Mouse (Mus musculus) MEL (cell line): ENCODE measurements around the gene Kcnk7. TPM values are rescaled to one million over a fixed set of nuclear protein-coding genes. Genes with fewer than 3 reads are reported as not detected.

Source experiments
- DNase-seq: peaks from one replicate; pipeline ENCODE4 v3.0.0; 2011; ENCODE audit warnings: low read depth, low spot score
- H3K27ac ChIP-seq: 2 replicates; pipeline ENCODE4 v1.5.1; 2012; ENCODE audit warnings: low read depth, mild to moderate bottlenecking, control low read depth, low read length, moderate library complexity; ENCODE audit not compliant: control insufficient read depth
- H3K27me3 ChIP-seq, 2 experiments: fragments of 150-350 bp in 1 of 2; sonication (generic) in 1 of 2; 2 replicates each; pipeline ENCODE4 v1.6.1; 2012; ENCODE audit warnings: low read length in 2 of 2, mild to moderate bottlenecking in 2 of 2, improper control_type of control experiment in 1 of 2, moderate library complexity in 1 of 2; ENCODE audit not compliant: insufficient read depth in 2 of 2, control insufficient read depth in 1 of 2
- H3K36me3 ChIP-seq, 2 experiments: 2 replicates each; pipeline ENCODE4 v1.6.1; 2012 to 2014; ENCODE audit warnings: low read length in 2 of 2, improper control_type of control experiment in 1 of 2, inconsistent platforms in 1 of 2, mild to moderate bottlenecking in 1 of 2; ENCODE audit not compliant: insufficient read depth in 2 of 2, control insufficient read depth in 1 of 2
- H3K4me1 ChIP-seq, 2 experiments: fragments of 150-350 bp in 1 of 2; sonication (generic) in 1 of 2; 2 replicates each; pipeline ENCODE4 v1.6.1; 2012; ENCODE audit warnings: low read length in 2 of 2, improper control_type of control experiment in 1 of 2, mild to moderate bottlenecking in 1 of 2; ENCODE audit not compliant: insufficient read depth in 2 of 2, control insufficient read depth in 1 of 2
- H3K4me3 ChIP-seq, 2 experiments: fragments of 150-350 bp in 1 of 2; sonication (generic) in 1 of 2; 2 replicates each; pipeline ENCODE4 v1.5.1; 2012; ENCODE audit warnings: low read depth in 2 of 2, low read length in 2 of 2, mild to moderate bottlenecking in 2 of 2, moderate library complexity in 2 of 2, control low read depth in 1 of 2, improper control_type of control experiment in 1 of 2; ENCODE audit not compliant: control insufficient read depth in 1 of 2, insufficient read depth in 1 of 2
- H3K79me2 ChIP-seq: 2 replicates; pipeline ENCODE4 v1.6.1; 2012; ENCODE audit warnings: mild to moderate bottlenecking, low read length, moderate library complexity; ENCODE audit not compliant: control insufficient read depth, poor library complexity, insufficient read depth
- H3K9ac ChIP-seq: 2 replicates; pipeline ENCODE4 v1.6.1; 2012; ENCODE audit warnings: low read depth, mild to moderate bottlenecking, control low read depth, low read length, moderate library complexity; ENCODE audit not compliant: control insufficient read depth, poor library complexity, severe bottlenecking
- H3K9me3 ChIP-seq: fragments of 150-350 bp; sonication (generic); replicated peaks from 2 replicates; pipeline ENCODE4 v1.6.1; 2012; ENCODE audit warnings: mild to moderate bottlenecking, low read length, improper control_type of control experiment, moderate library complexity; ENCODE audit not compliant: insufficient read depth
- BHLHE40 ChIP-seq: IDR thresholded peaks from 2 replicates; pipeline ENCODE4 v1.6.1; 2012; ENCODE audit warnings: low read depth, mild to moderate bottlenecking, inconsistent platforms, low read length, improper control_type of control experiment, borderline replicate concordance
- CHD1 ChIP-seq: IDR thresholded peaks from 2 replicates; pipeline ENCODE4 v1.6.1; 2012; ENCODE audit warnings: low read depth, mild to moderate bottlenecking, inconsistent platforms, low read length, improper control_type of control experiment
- CHD2 ChIP-seq: IDR thresholded peaks from 2 replicates; pipeline ENCODE4 v1.6.1; 2011; ENCODE audit warnings: low read length, improper control_type of control experiment
- CTCF ChIP-seq, 3 experiments: IDR thresholded peaks in 2 of 3; conservative IDR thresholded peaks in 1 of 3; 2 replicates each; pipeline ENCODE4 v1.5.1; 2011 to 2012; ENCODE audit warnings: low read length in 3 of 3, low read depth in 2 of 3, mild to moderate bottlenecking in 2 of 3, improper control_type of control experiment in 1 of 3, inconsistent platforms in 1 of 3, mixed read lengths in 1 of 3, moderate library complexity in 1 of 3; ENCODE audit not compliant: control insufficient read depth in 1 of 3, insufficient read depth in 1 of 3, poor library complexity in 1 of 3, severe bottlenecking in 1 of 3
- E2F4 ChIP-seq: IDR thresholded peaks from 2 replicates; pipeline ENCODE4 v1.6.1; 2011; ENCODE audit warnings: low read depth, low read length, improper control_type of control experiment, borderline replicate concordance
- ELF1 ChIP-seq: IDR thresholded peaks from 2 replicates; pipeline ENCODE4 v1.6.1; 2014; ENCODE audit warnings: low read depth, mild to moderate bottlenecking, inconsistent platforms, low read length, improper control_type of control experiment, moderate library complexity
- EP300 ChIP-seq, 2 experiments: IDR thresholded peaks; 2 replicates each; pipeline ENCODE4 v1.6.1; 2011; ENCODE audit warnings: improper control_type of control experiment in 2 of 2, low read length in 2 of 2, low read depth in 1 of 2, mild to moderate bottlenecking in 1 of 2
- HCFC1 ChIP-seq: IDR thresholded peaks from 2 replicates; pipeline ENCODE4 v1.6.1; 2012; ENCODE audit warnings: low read depth, mild to moderate bottlenecking, inconsistent platforms, low read length, improper control_type of control experiment, moderate library complexity
- JUND ChIP-seq: IDR thresholded peaks from 2 replicates; pipeline ENCODE4 v1.6.1; 2011; ENCODE audit warnings: low read depth, mild to moderate bottlenecking, improper control_type of control experiment, low read length
- KAT2A ChIP-seq: conservative IDR thresholded peaks from 2 replicates; pipeline ENCODE4 v1.6.1; 2012; ENCODE audit warnings: low read depth, low read length, improper control_type of control experiment, inconsistent platforms
- MAFK ChIP-seq: IDR thresholded peaks from 2 replicates; pipeline ENCODE4 v1.6.1; 2011; ENCODE audit warnings: low read depth, mild to moderate bottlenecking, low read length, improper control_type of control experiment, borderline replicate concordance
- MAX ChIP-seq: IDR thresholded peaks from 2 replicates; pipeline ENCODE4 v1.6.1; 2011; ENCODE audit warnings: low read length, improper control_type of control experiment
- MAZ ChIP-seq: IDR thresholded peaks from 2 replicates; pipeline ENCODE4 v1.6.1; 2012; ENCODE audit warnings: low read depth, mild to moderate bottlenecking, inconsistent platforms, low read length, improper control_type of control experiment
- MXI1 ChIP-seq: IDR thresholded peaks from 2 replicates; pipeline ENCODE4 v1.6.1; 2011; ENCODE audit warnings: mild to moderate bottlenecking, low read depth, low read length, improper control_type of control experiment
- MYB ChIP-seq: IDR thresholded peaks from 2 replicates; pipeline ENCODE4 v1.6.1; 2011; ENCODE audit warnings: mild to moderate bottlenecking, low read depth, low read length, improper control_type of control experiment
- MYC ChIP-seq: IDR thresholded peaks from 2 replicates; pipeline ENCODE4 v1.6.1; 2011; ENCODE audit warnings: low read depth, mild to moderate bottlenecking, low read length, improper control_type of control experiment, moderate library complexity
- NRF1 ChIP-seq: IDR thresholded peaks from 2 replicates; pipeline ENCODE4 v1.6.1; 2014; ENCODE audit warnings: low read depth, mild to moderate bottlenecking, inconsistent platforms, low read length, improper control_type of control experiment, moderate library complexity; ENCODE audit not compliant: poor library complexity, insufficient read depth, severe bottlenecking
- POLR2A ChIP-seq, 2 experiments: IDR thresholded peaks; 2 replicates each; pipeline ENCODE4 v1.6.1; 2011 to 2012; ENCODE audit warnings: low read length in 2 of 2, mild to moderate bottlenecking in 2 of 2, control low read depth in 1 of 2, improper control_type of control experiment in 1 of 2, low read depth in 1 of 2, moderate library complexity in 1 of 2; ENCODE audit not compliant: control insufficient read depth in 1 of 2, insufficient read depth in 1 of 2, poor library complexity in 1 of 2
- RAD21 ChIP-seq: IDR thresholded peaks from 2 replicates; pipeline ENCODE4 v1.6.1; 2011; ENCODE audit warnings: mild to moderate bottlenecking, low read depth, low read length, improper control_type of control experiment
- RCOR1 ChIP-seq: IDR thresholded peaks from 2 replicates; pipeline ENCODE4 v1.6.1; 2012; ENCODE audit warnings: low read depth, mild to moderate bottlenecking, inconsistent platforms, low read length, improper control_type of control experiment
- SMC3 ChIP-seq: IDR thresholded peaks from 2 replicates; pipeline ENCODE4 v1.6.1; 2011; ENCODE audit warnings: low read depth, low read length, improper control_type of control experiment
- TAL1 ChIP-seq: IDR thresholded peaks from 2 replicates; pipeline ENCODE4 v1.6.1; 2012; ENCODE audit warnings: mild to moderate bottlenecking, inconsistent platforms, low read length, moderate library complexity, mixed read lengths
- UBTF ChIP-seq: IDR thresholded peaks from 2 replicates; pipeline ENCODE4 v1.6.1; 2012; ENCODE audit warnings: low read depth, mild to moderate bottlenecking, inconsistent platforms, low read length, improper control_type of control experiment, moderate library complexity, borderline replicate concordance; ENCODE audit not compliant: insufficient read depth
- USF1 ChIP-seq: IDR thresholded peaks from 2 replicates; pipeline ENCODE4 v1.6.1; 2014; ENCODE audit warnings: low read depth, mild to moderate bottlenecking, inconsistent platforms, low read length, improper control_type of control experiment, moderate library complexity
- USF2 ChIP-seq, 2 experiments: IDR thresholded peaks; 2 replicates each; pipeline ENCODE4 v1.6.1; 2011 to 2012; ENCODE audit warnings: improper control_type of control experiment in 2 of 2, low read length in 2 of 2, borderline replicate concordance in 1 of 2, inconsistent platforms in 1 of 2, low read depth in 1 of 2, mild to moderate bottlenecking in 1 of 2; ENCODE audit not compliant: insufficient read depth in 1 of 2
- ZC3H11A ChIP-seq: IDR thresholded peaks from 2 replicates; pipeline ENCODE4 v1.6.1; 2012; ENCODE audit warnings: low read depth, mild to moderate bottlenecking, inconsistent platforms, low read length, improper control_type of control experiment
- ZKSCAN1 ChIP-seq: IDR thresholded peaks from 2 replicates; pipeline ENCODE4 v1.6.1; 2012; ENCODE audit warnings: low read depth, mild to moderate bottlenecking, inconsistent platforms, low read length, improper control_type of control experiment, moderate library complexity
- ZMIZ1 ChIP-seq: IDR thresholded peaks from 2 replicates; pipeline ENCODE4 v1.6.1; 2012; ENCODE audit warnings: low read depth, mild to moderate bottlenecking, inconsistent platforms, low read length, improper control_type of control experiment, moderate library complexity
- ZNF384 ChIP-seq: IDR thresholded peaks from 2 replicates; pipeline ENCODE4 v1.6.1; 2012; ENCODE audit warnings: low read depth, mild to moderate bottlenecking, inconsistent platforms, low read length, improper control_type of control experiment
- polyA plus RNA-seq, 2 experiments: library from polyadenylated mRNA; stranded (reverse) in 1 of 2; unstranded in 1 of 2; fragments of >175 nt in 1 of 2; fragments of >200 nt in 1 of 2; gene quantifications; 2 replicates each; pipeline versions ENCODE4 v1.2.1 to v1.2.4; 2012; ENCODE audit warnings: low replicate concordance in 2 of 2, low read depth in 1 of 2; ENCODE audit not compliant: insufficient read length in 2 of 2, insufficient read depth in 1 of 2, missing spikeins in 1 of 2
- total RNA-seq: library from RNA; depleted of rRNA; stranded (reverse); fragments of 300-350 nt; gene quantifications from 2 replicates; pipeline ENCODE4 v1.2.3, GENCODE M21; 2012

The Kcnk7 gene
- total and polyA plus RNA-seq, 3 experiments: 0.23 to 0.60 TPM; not detected in 1

GRCm38 (mm10) chr19:5728631-5729443 lies 24.7 kb downstream of the Kcnk7 start:
- H3K27ac ChIP-seq: peak overlapping the region; percentile 95
- no peak for TF ChIP-seq HCFC1
- peak; percentile 42 for TF ChIP-seq TAL1
- TF ChIP-seq MXI1: peak; percentile 13; the same call in 1 of the 2 replicates
- TF ChIP-seq, all 39 proteins: peak for 2
- H3K4me1 ChIP-seq: peaks cover 3 to 41% of the 10 kb centered on the region in 2 experiments; a peak in 3 of 4 replicates

GRCm38 (mm10) chr19:5729444-5729815 lies 25.3 kb downstream of the Kcnk7 start, which contains the start of gene Fam89b:
Gene Fam89b (minus strand): TSS chr19:5729653.
- Histone ChIP-seq H3K4me3 (peak within 1 kb of the TSS; percentile 68 to 74), H3K27ac (peak within 1 kb of the TSS; percentile 95), H3K9ac (peak within 1 kb of the TSS; percentile 85), H3K27me3 (no peaks in the 10 kb centered on the region), H3K79me2 (peaks cover 45% of the 10 kb centered on the region), H3K4me1 (peaks cover 0 to 38% of the 10 kb centered on the region in 2 experiments; a peak in 3 of 4 replicates), H3K9me3 (no peaks in the 10 kb centered on the region), H3K36me3 (peaks cover 0 to 20% of the 10 kb centered on the region in 2 experiments; a peak in 2 of 4 replicates)
- peak; percentile 89 for DNase-seq
- TF ChIP-seq ZMIZ1 (peak; percentile 89), E2F4 (no peak), JUND (no peak), MYC (no peak), RAD21 (no peak), MAZ (peak; percentile 64; the same call in 1 of the 2 replicates), USF2 (IDR thresholded peaks at IDR 0.05; ENCODE audit: borderline replicate concordance in 1 of 2, insufficient read depth in 1 of 2, low read depth in 1 of 2, low read length in 2 of 2) (no peak), MAX (peak; percentile 38; the same call in 1 of the 2 replicates), ZKSCAN1 (0 out of 2 replicates have a peak, but pooled peaks have one; percentile 31), MAFK (no peak), HCFC1 (peak; percentile 72), EP300 (IDR thresholded peaks at IDR 0.05; ENCODE audit: low read depth in 1 of 2, low read length in 2 of 2) (no peak), MYB (no peak), ELF1 (peak; percentile 62; the same call in 1 of the 2 replicates), KAT2A (no peak), ZC3H11A (no peak), SMC3 (peak; percentile 17; the same call in 1 of the 2 replicates), BHLHE40 (no peak), USF1 (no peak), RCOR1 (no peak), UBTF (no peak), CHD2 (no peak; the same call in 1 of the 2 replicates), CHD1 (no peak), POLR2A (IDR thresholded peaks at IDR 0.05; ENCODE audit: control insufficient read depth in 1 of 2, insufficient read depth in 1 of 2, low read depth in 1 of 2, low read length in 2 of 2, poor library complexity in 1 of 2) (peak; percentile 77 to 87; a peak in 3 of 4 replicates), ZNF384 (no peak), CTCF (IDR thresholded peaks at IDR 0.05 in 2 of 3, conservative IDR thresholded peaks at IDR 0.05 in 1 of 3; ENCODE audit: control insufficient read depth in 1 of 3, insufficient read depth in 1 of 3, low read depth in 2 of 3, low read length in 3 of 3, poor library complexity in 1 of 3, severe bottlenecking in 1 of 3) (no peak), NRF1 (no peak), TAL1 (no peak), MXI1 (peak; percentile 71)

More at GRCm38 (mm10) chr19:5728631-5729443, 24.7 kb downstream of the Kcnk7 start:
- H3K4me3 ChIP-seq: peak overlapping the region; percentile 68 to 74
- H3K9ac ChIP-seq: peak overlapping the region; percentile 85
- no peaks in the 10 kb centered on the region for H3K27me3 ChIP-seq
- DNase-seq: peak; percentile 69
- peaks cover 51% of the 10 kb centered on the region for H3K79me2 ChIP-seq
- H3K9me3 ChIP-seq: no peaks in the 10 kb centered on the region
- peaks cover 0 to 22% of the 10 kb centered on the region in 2 experiments; a peak in 2 of 4 replicates for H3K36me3 ChIP-seq
